Mouse (Mus musculus) midbrain, embryonic 10.5 days (tissue): Measurements from ENCODE around the gene Morn4. TPM values are rescaled to one million over a fixed set of nuclear protein-coding genes. Genes with fewer than 3 reads are reported as not detected.

Source experiments
- DNase-seq: peaks from one replicate; pipeline ENCODE4 v3.0.0-alpha.2; 2017; ENCODE audit warnings: low spot score
- H3K27ac ChIP-seq: fragments of 300-500 bp; sonication (generic); replicated peaks from 2 replicates; pipeline ENCODE4 v1.5.1; 2016; ENCODE audit warnings: mild to moderate bottlenecking
- H3K27me3 ChIP-seq: fragments of 300-500 bp; sonication (generic); 2 replicates; pipeline ENCODE4 v1.6.1; 2016; ENCODE audit warnings: low read depth, mild to moderate bottlenecking; ENCODE audit not compliant: poor library complexity, severe bottlenecking
- H3K36me3 ChIP-seq: fragments of 300-500 bp; sonication (generic); 2 replicates; pipeline ENCODE4 v1.6.1; 2016; ENCODE audit warnings: mild to moderate bottlenecking, moderate library complexity
- H3K4me1 ChIP-seq: fragments of 300-500 bp; sonication (generic); 2 replicates; pipeline ENCODE4 v1.6.1; 2016
- H3K4me3 ChIP-seq: fragments of 300-500 bp; sonication (generic); 2 replicates; pipeline ENCODE4 v1.5.1; 2016; ENCODE audit warnings: mild to moderate bottlenecking, moderate library complexity
- H3K9me3 ChIP-seq: fragments of 300-500 bp; sonication (generic); replicated peaks from 2 replicates; pipeline ENCODE4 v1.6.1; 2016; ENCODE audit warnings: mild to moderate bottlenecking
- WGBS: fragments of 180-500 bp; shearing (Covaris S2); methylation state at CpG from one replicate; pipeline ENCODE4 v1.1.7; 2016; 5-methylcytosine and 5-hydroxymethylcytosine counted together
- polyA plus RNA-seq: library from polyadenylated mRNA; unstranded; fragments of >200 nt; fragmentation: Nextera tagmentation; extraction: Ambion mirVana; gene quantifications from 2 replicates; pipeline ENCODE4 v1.2.1, GENCODE M21; 2016

Morn4 gene
- polyA plus RNA-seq, 1 experiment from 2014 or later, result 51.9 TPM

DNA sequence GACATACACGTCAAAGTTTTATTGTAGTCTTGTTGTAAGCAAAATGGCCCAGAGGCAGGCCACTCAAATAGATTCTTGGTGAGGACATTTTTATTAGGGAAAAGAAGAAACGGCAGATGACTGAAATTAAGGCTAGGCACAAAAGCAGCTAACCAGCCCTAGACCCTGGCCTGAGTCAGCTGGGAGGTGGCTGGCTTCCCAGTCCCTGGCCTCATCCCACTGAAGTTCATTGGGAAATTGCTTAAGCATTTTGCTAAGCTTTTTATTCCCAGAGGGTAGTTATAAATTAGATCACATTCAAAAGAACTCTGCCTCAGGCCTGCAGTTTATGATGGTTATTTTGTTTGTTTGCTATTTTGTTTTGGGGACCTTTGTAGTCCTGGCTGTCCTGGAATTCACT is 30.3 kb downstream of the Morn4 start:
- Histone ChIP-seq H3K27me3 (no peaks in the 10 kb centered on the region), H3K9me3 (no peaks in the 10 kb centered on the region), H3K27ac (no peak overlapping the region), H3K36me3 (no peaks in the 10 kb centered on the region), H3K4me3 (no peak overlapping the region), H3K4me1 (peaks cover 5% of the 10 kb centered on the region; the same call in 1 of the 2 replicates)
- WGBS, result 90% methylated on average over 2 of the region's 2 CpGs
- no peak for DNase-seq

DNA sequence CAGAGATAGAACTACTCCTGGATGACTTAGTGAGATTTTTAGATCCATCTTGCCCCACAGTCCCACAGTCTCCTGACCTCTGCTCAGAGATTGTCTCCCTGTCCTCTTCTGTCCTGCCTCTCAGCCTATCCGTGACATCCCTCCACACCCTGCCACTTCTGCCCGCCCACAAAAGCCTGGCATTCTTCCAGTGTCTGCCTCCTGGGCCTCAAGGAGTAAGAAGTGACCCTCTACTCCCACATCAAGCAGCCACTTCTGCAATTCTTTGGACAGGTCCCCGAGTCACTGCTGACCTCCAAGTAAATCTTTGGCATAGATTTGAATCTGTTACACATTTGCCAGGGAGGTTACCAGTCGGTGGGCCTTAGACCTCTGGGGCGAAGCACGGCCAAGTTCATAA is 31.9 kb downstream of the Morn4 start:
- Histone ChIP-seq H3K9me3 (no peaks in the 10 kb centered on the region), H3K27ac (no peak overlapping the region), H3K27me3 (no peaks in the 10 kb centered on the region), H3K4me3 (no peak overlapping the region), H3K36me3 (no peaks in the 10 kb centered on the region), H3K4me1 (peaks cover 5% of the 10 kb centered on the region; the same call in 1 of the 2 replicates)
- DNase-seq, result no peak
- WGBS, result 93% methylated on average over 6 of the region's 6 CpGs

DNA sequence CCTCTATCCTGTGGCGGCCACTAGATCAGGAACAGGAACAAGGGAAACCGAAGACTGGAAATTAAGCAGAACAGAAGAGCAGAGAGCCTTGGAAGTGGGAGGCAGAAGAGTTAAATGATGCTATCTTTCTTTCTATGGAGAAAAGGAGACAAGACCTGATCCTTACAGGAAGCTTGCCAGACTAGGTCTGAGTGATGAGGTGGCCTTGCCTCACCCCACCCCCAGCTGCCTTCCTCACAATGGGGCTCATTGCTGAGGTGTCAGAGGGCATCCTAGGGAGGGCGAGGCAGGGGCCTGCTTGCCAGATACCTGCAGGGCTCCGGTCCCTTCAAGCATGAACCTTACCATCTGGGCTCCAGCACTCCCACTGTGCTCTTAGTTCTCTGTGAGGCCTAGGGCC is 34.2 kb downstream of the Morn4 start, which contains the start of gene 4933411K16Rik:
Gene 4933411K16Rik, plus strand, starts transcription at position 301 of the 400 bp plus-strand sequence.
- 76% methylated on average over 4 of the region's 4 CpGs for WGBS
- peaks cover 5% of the 10 kb centered on the region; the same call in 1 of the 2 replicates for H3K4me1 ChIP-seq
- H3K27ac ChIP-seq, result no peak within 1 kb of the TSS
- no peaks in the 10 kb centered on the region for H3K27me3 ChIP-seq
- no peaks in the 10 kb centered on the region for H3K36me3 ChIP-seq
- DNase-seq, result no peak
- no peak within 1 kb of the TSS for H3K4me3 ChIP-seq
- no peaks in the 10 kb centered on the region for H3K9me3 ChIP-seq

DNA sequence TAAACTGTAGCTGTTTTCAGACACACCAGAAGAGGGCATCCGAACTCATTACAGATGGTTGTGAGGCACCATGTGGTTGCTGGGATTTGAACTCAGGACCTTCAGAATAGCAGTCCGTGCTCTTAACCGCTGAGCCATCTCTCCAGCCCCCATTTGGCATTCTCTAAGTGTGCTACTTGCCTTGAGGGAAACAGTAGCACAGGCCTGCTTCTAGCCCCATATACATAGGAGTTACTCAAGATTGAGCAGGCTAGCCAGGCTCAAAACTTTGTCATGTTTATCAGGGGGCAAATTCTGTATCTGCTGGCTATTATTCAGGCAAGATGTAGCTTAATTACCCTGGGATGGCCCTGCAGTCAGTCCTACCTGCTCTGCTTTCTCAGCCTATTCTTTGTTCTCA is 34.8 kb downstream of the Morn4 start:
- no peak for DNase-seq
- H3K27me3 ChIP-seq, result no peaks in the 10 kb centered on the region
- H3K27ac ChIP-seq, result no peak overlapping the region
- no peak overlapping the region for H3K4me3 ChIP-seq
- WGBS, result 87% methylated on average over 3 of the region's 3 CpGs
- H3K4me1 ChIP-seq, result peaks cover 5% of the 10 kb centered on the region; the same call in 1 of the 2 replicates
- no peaks in the 10 kb centered on the region for H3K9me3 ChIP-seq
- no peaks in the 10 kb centered on the region for H3K36me3 ChIP-seq

DNA sequence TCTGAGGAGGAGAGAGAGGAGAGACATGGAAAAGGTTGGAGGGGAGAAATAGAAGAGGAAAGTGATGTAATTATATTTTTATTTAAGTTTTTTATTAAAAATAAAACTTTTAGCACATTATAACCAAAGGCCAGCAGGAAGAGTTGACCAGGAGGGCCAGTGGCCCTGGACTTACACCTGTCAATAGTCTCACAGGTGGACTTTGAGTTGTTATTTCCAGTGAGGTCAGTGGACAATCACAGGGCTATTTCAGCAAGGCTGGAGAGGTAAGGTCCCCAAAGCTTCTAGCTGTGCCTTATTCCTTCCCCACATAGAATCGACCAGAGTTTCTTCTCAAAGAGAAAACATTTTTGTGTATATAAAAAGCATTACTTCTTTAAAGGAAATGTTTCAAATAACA is 35.9 kb downstream of the Morn4 start:
- no peaks in the 10 kb centered on the region for H3K27me3 ChIP-seq
- H3K4me3 ChIP-seq, result no peak overlapping the region
- WGBS, result 88% methylated on average over 1 of the region's 1 CpGs
- peaks cover 15% of the 10 kb centered on the region for H3K4me1 ChIP-seq
- DNase-seq, result no peak
- H3K9me3 ChIP-seq, result no peaks in the 10 kb centered on the region
- H3K27ac ChIP-seq, result no peak overlapping the region
- H3K36me3 ChIP-seq, result no peaks in the 10 kb centered on the region

DNA sequence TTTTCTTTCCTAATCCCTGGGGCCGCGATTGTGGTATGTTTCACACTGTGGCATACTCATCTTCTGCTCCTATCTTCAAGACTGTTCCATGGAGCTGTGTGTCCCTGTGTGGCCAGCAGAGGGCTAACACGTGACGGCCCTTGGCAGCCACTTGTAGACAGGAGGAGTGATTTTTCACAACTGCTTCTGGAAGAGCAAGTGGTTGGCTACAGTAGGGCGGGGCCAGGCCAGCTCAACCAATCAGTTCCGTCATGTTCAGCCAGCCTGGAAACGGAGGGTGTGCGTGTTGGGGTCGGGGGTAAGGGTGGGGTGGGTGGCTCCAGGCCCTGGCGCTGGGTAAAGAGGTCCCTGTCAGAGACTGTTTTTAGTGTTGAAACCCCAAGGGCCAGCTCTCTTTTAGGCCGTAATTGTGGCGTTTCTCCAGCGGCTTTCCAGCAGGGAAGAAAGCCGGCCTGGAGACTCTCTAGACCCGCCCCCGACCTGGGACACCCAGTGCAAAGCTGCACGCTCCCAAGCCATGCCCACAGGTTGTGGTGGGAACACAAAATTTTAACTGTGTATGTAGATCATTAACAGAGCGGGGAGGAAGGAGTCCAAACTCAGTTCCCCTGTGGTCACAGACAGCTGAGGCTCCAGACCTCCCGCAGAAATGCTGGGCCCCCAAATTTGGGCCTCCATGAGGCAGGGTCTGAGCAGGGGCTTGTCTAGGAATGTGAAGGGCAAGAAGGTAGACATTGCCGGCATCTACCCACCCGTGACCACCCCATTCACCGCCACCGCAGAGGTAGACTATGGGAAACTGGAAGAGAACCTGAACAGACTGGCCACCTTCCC is 40.7 kb downstream of the Morn4 start, which contains the start of gene Hoga1:
Gene Hoga1, plus strand, starts transcription at position 342 of the 834 bp plus-strand sequence.
- DNase-seq, result peak; percentile 80
- H3K9me3 ChIP-seq, result no peaks in the 10 kb centered on the region
- H3K27me3 ChIP-seq, result 0 out of 2 replicates have a peak, but pooled peaks cover 2% of the 10 kb centered on the region
- peak within 1 kb of the TSS; percentile 59 for H3K27ac ChIP-seq
- H3K4me3 ChIP-seq, result peak within 1 kb of the TSS; percentile 50
- 25% methylated on average over 23 of the region's 23 CpGs for WGBS
- H3K4me1 ChIP-seq, result peaks cover 10% of the 10 kb centered on the region
- H3K36me3 ChIP-seq, result no peaks in the 10 kb centered on the region

DNA sequence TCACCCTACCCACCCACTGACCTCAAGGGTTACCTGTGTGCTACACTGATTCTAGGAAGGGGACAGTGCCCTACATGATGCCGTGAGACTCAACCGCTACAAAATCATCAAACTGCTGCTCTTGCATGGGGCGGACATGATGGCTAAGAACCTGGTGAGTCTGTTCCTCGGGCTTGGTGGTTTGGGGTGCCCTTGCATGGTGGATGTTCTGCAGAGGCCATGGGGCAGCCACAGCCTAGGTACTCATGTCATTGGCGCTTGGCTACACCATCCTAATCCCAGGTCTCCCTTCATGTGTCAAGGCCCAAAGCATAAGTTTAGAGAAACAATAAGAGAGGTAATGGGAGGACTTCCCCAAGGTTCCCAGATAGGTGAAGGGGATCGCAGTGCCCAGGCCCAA is 42.2 kb downstream of the Morn4 start:
- 0 out of 2 replicates have a peak, but pooled peaks cover 8% of the 10 kb centered on the region for H3K27me3 ChIP-seq
- H3K9me3 ChIP-seq, result no peaks in the 10 kb centered on the region
- no peak overlapping the region for H3K4me3 ChIP-seq
- no peak overlapping the region for H3K27ac ChIP-seq
- H3K4me1 ChIP-seq, result peaks cover 10% of the 10 kb centered on the region
- no peak for DNase-seq
- H3K36me3 ChIP-seq, result no peaks in the 10 kb centered on the region
- WGBS, result 92% methylated on average over 6 of the region's 6 CpGs

DNA sequence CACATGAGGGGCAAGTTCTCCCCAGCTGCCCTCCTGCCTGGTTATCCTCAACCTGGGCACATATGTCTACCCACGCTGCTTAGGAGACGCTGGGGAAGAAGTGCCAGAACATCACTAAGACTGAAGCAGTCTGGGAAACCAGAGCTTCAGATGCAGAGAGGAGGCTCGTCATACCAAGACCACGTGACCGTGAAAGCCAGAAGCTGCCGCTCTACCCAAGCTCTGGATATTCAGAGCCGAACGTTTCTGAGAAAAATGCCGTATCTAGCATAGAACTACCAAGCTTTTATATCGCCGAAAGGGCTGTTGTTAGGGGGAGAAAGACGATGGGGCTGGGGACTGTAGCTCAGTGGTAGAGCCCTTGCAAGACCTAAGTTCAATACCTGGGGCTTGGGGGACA is 47.8 kb downstream of the Morn4 start:
- H3K27me3 ChIP-seq, result 0 out of 2 replicates have a peak, but pooled peaks cover 8% of the 10 kb centered on the region
- 92% methylated on average over 12 of the region's 12 CpGs for WGBS
- no peak for DNase-seq
- no peaks in the 10 kb centered on the region for H3K9me3 ChIP-seq
- H3K4me1 ChIP-seq, result peaks cover 18% of the 10 kb centered on the region
- no peak overlapping the region for H3K27ac ChIP-seq
- H3K4me3 ChIP-seq, result no peak overlapping the region
- H3K36me3 ChIP-seq, result peaks cover 5% of the 10 kb centered on the region; the same call in 1 of the 2 replicates

DNA sequence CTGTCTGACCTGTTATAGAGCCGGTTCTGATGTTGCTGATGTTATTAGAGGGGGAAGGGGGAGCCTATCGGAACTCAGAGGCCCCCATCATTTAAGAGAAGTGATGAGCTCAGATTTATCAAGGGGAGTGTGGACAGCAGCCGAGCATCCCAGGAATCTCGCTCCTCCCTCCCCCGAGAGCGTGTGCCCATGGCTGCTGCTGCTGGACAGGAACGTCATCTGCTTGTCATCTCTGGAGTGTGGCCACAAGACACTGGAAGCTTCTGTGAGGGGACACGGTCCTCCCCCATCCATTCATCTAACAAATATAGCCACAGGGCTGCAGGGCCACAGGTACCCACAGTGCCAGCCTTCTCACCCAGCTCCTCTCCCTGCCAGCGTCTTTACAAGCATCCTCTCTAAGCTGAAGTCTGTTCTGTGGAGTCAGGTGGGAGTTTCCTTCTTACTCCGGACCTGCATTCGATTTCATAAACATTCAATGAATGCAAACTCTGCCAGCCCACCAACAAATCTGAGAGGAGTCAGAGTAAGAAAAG is 48.9 kb downstream of the Morn4 start:
- DNase-seq, result no peak
- WGBS, result 78% methylated on average over 11 of the region's 11 CpGs
- H3K9me3 ChIP-seq, result no peaks in the 10 kb centered on the region

DNA sequence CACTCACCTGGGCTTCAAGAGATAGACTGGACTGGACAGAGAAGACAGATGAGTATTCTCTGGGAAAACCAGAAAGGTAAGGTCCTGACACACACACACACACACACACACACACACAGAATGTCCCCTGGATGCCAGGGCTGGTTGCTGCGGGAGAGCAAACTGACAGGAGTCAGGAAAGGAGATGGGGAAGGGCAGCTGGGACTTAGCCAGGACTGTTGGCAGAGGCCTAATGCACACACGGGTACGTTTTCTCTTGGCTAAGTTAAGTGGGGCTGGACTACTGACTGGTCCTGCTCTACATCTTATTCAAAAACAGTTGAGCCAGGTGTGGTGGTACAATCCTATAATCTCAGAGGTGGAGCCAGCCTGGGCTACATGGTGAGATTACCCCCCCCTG is 49.8 kb downstream of the Morn4 start:
- Histone ChIP-seq H3K36me3 (peaks cover 5% of the 10 kb centered on the region; the same call in 1 of the 2 replicates), H3K9me3 (no peaks in the 10 kb centered on the region), H3K27me3 (0 out of 2 replicates have a peak, but pooled peaks cover 8% of the 10 kb centered on the region), H3K4me1 (peaks cover 18% of the 10 kb centered on the region), H3K27ac (no peak overlapping the region), H3K4me3 (no peak overlapping the region)
- 87% methylated on average over 3 of the region's 3 CpGs for WGBS
- DNase-seq, result no peak

More for the DNA sequence above, 48.9 kb downstream of the Morn4 start:
- H3K4me1 ChIP-seq, result peaks cover 18% of the 10 kb centered on the region
- no peak overlapping the region for H3K4me3 ChIP-seq
- no peak overlapping the region for H3K27ac ChIP-seq
- 0 out of 2 replicates have a peak, but pooled peaks cover 8% of the 10 kb centered on the region for H3K27me3 ChIP-seq
- H3K36me3 ChIP-seq, result peaks cover 5% of the 10 kb centered on the region; the same call in 1 of the 2 replicates

DNA sequence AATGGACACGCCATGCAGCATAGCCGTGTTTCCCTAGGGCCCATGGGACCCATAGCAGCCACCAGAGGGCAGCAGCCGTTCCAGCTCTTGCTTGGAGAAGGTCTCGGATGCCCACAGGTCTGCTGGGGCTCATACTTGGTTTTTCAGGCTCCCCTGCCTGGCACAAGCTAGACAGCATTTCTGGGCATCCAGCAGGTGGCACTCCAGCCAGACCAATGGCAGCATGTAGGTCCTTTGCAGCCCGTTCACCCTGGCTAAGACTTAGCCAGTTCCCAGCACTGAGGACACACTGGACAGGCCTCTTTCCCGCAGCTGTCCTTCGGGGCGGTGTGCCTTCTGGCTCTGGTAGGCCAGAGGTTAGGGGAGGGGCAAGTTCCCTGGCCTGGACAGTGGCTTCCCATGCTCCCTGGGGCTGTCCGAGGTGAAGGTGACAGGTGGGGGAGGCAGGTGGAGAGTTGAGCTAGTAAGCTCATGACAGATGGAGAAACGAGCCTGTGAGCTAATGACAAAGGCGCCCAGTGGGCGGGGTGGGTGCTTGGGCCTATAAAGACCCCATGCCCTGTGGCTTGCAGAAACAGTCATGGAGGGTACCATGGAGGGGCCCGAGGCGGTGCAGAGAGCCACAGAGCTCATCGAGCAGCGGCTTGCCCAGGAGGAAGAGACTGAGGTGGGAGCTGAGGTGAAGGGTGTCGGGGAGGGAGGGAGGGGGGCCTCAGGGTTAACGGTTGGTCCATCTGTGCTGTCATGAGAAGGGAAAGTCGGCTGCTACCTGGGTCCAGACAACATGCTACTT is 50.5 kb downstream of the Morn4 start, which contains the start of gene Ankrd2:
Gene Ankrd2, plus strand, starts transcription at position 545 of the 793 bp plus-strand sequence.
- WGBS, result 71% methylated on average over 19 of the region's 19 CpGs
- Histone ChIP-seq H3K4me3 (no peak within 1 kb of the TSS), H3K9me3 (no peaks in the 10 kb centered on the region), H3K27me3 (0 out of 2 replicates have a peak, but pooled peaks cover 8% of the 10 kb centered on the region), H3K4me1 (peaks cover 18% of the 10 kb centered on the region), H3K36me3 (peaks cover 5% of the 10 kb centered on the region; the same call in 1 of the 2 replicates), H3K27ac (peak within 1 kb of the TSS; percentile 52; the same call in 1 of the 2 replicates)
- DNase-seq, result peak; percentile 77

DNA sequence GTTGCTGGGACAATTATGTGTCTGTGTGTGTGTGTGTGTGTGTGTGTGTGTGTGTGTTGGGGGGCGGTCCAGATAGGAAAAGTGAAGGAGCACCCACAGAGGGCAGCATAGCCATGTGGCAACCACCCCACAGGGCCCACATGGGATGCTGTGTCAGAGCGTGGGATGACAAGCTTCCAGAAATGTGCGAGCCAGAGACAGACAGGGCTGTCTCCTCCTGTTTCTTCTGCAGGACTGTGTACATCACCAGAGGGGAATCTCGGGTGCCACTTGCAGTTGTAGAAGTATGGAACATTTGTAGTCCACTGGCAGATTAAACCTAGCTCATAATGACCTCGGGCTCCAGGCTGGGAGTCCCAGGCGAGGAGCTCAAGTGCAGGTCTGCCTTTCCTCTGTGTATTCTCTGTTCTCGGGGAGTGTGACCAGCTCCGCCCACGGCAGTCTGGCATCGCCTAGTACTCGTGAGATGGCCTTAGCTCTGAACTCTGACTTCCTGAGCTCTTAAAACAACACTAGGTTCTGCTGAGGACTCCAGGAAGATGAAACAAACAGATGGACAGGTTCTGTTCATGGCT is 51.2 kb downstream of the Morn4 start:
- no peak for DNase-seq
- H3K27me3 ChIP-seq, result 0 out of 2 replicates have a peak, but pooled peaks cover 1% of the 10 kb centered on the region
- H3K27ac ChIP-seq, result 0 out of 2 replicates have a peak overlapping the region, but pooled peaks have one; percentile 52
- H3K9me3 ChIP-seq, result no peaks in the 10 kb centered on the region
- 64% methylated on average over 11 of the region's 11 CpGs for WGBS
- H3K4me3 ChIP-seq, result no peak overlapping the region
- H3K4me1 ChIP-seq, result peaks cover 18% of the 10 kb centered on the region
- peaks cover 5% of the 10 kb centered on the region; the same call in 1 of the 2 replicates for H3K36me3 ChIP-seq
